Mouse (Mus musculus) G1E (cell line): Measurements from ENCODE around the gene Magoh.

Experiments
- CTCF ChIP-seq: IDR thresholded peaks from 2 replicates; pipeline ENCODE4 v1.5.1; 2012; ENCODE audit warnings: low read depth, low read length, inconsistent platforms, mixed read lengths
- GATA2 ChIP-seq: IDR thresholded peaks from 2 replicates; pipeline ENCODE4 v1.6.1; 2012; ENCODE audit warnings: low read depth, low read length, inconsistent platforms, borderline replicate concordance
- POLR2AphosphoS5 ChIP-seq: IDR thresholded peaks from 2 replicates; pipeline ENCODE4 v1.6.1; 2012; ENCODE audit warnings: low read depth, low read length, inconsistent platforms; ENCODE audit not compliant: insufficient replicate concordance
- TAL1 ChIP-seq: conservative IDR thresholded peaks from 2 replicates; pipeline ENCODE4 v1.6.1; 2012; ENCODE audit warnings: low read depth, low read length, inconsistent platforms, mixed read lengths

DNA sequence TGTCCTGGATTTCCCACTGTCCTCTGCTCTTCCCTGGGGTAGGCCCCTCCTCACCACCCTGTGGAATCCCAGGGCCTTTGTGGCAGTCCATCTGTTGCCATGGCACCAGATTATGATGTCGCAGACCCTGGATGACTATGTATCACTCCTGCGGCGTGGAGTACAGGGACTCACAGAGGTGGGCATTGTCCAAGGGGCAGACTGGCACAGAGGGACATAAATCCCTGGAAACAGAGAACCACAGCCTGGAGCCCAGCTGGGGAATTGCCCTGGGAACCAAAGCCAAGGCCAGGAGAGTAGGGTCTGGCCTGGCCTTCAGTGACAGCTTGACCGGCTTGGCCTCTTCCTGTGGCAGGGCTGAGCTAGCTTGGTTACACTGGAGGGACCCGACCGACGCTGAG lies 48.7 kb upstream of the Magoh start:
- no peak for TF ChIP-seq CTCF
- no peak for TF ChIP-seq GATA2
- no peak for TF ChIP-seq POLR2AphosphoS5
- TF ChIP-seq TAL1 = no peak
